Mouse (Mus musculus) embryonic facial prominence, embryonic 12.5 days (tissue): Measurements from ENCODE around the gene Olfr736. TPM values are rescaled to one million over a fixed set of nuclear protein-coding genes. Genes with fewer than 3 reads are reported as not detected.

Experiments
- ATAC-seq: fragments of 200-750 bp; cut with Nextera tagmentation; 2 replicates; pipeline ENCODE4 v1.8.0; 2017; ENCODE audit not compliant: insufficient number of reproducible peaks, insufficient read depth, low FRiP score, low TSS enrichment
- H3K27ac ChIP-seq: fragments of 300-500 bp; sonication (generic); 2 replicates; pipeline ENCODE4 v1.5.1; 2016; ENCODE audit warnings: mild to moderate bottlenecking
- H3K27me3 ChIP-seq: fragments of 300-500 bp; sonication (generic); 2 replicates; pipeline ENCODE4 v1.6.1; 2016; ENCODE audit warnings: mild to moderate bottlenecking, moderate library complexity
- H3K36me3 ChIP-seq: fragments of 300-500 bp; sonication (generic); 2 replicates; pipeline ENCODE4 v1.6.1; 2016; ENCODE audit warnings: mild to moderate bottlenecking
- H3K4me1 ChIP-seq: fragments of 300-500 bp; sonication (generic); 2 replicates; pipeline ENCODE4 v1.6.1; 2016
- H3K4me2 ChIP-seq: fragments of 300-500 bp; sonication (generic); replicated peaks from 2 replicates; pipeline ENCODE4 v1.6.1; 2016; ENCODE audit warnings: mild to moderate bottlenecking, moderate library complexity
- H3K4me3 ChIP-seq: fragments of 300-500 bp; sonication (generic); 2 replicates; pipeline ENCODE4 v1.5.1; 2016; ENCODE audit warnings: mild to moderate bottlenecking
- H3K9ac ChIP-seq: fragments of 300-500 bp; sonication (generic); 2 replicates; pipeline ENCODE4 v1.6.1; 2016; ENCODE audit warnings: mild to moderate bottlenecking, moderate library complexity
- H3K9me3 ChIP-seq: fragments of 300-500 bp; sonication (generic); 2 replicates; pipeline ENCODE4 v1.6.1; 2016; ENCODE audit warnings: mild to moderate bottlenecking, moderate library complexity
- WGBS: fragments of 180-500 bp; shearing (Covaris S2); methylation state at CpG from one replicate; pipeline ENCODE4 v1.1.7; 2016; 5-methylcytosine and 5-hydroxymethylcytosine counted together
- polyA plus RNA-seq: library from polyadenylated mRNA; unstranded; fragments of >200 nt; fragmentation: Nextera tagmentation; extraction: Ambion mirVana; gene quantifications from 2 replicates; pipeline ENCODE4 v1.2.1, GENCODE M21; 2016

The Olfr736 gene
- polyA plus RNA-seq: 0.12 TPM in 1 of 2 replicates, not detected in the other

DNA sequence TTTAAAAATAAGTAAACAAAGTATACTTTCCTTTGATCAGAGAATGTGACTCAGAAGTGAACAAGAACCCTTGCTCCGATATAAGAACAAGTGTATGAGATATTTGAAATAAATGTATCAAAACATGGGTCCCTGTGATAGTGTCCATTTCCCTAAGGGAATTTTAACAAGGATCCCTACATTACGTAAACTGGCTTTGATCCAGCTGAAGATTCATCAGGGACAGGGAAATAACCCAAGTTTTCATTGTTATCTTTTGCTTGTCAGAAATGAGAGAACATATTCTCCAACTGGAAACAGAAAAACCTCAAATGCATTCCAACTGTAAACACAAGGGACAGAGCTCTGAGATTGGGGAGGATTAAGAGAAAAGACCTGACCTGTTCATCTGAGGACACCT, at the start of gene Olfr736:
Olfr736 (plus strand) TSS at position 301 of the 400 bp plus-strand sequence.
- Histone ChIP-seq H3K27me3 (no peaks in the 10 kb centered on the region), H3K4me2 (no peak within 1 kb of the TSS), H3K4me1 (no peaks in the 10 kb centered on the region), H3K9me3 (no peaks in the 10 kb centered on the region), H3K36me3 (no peaks in the 10 kb centered on the region), H3K4me3 (no peak within 1 kb of the TSS), H3K9ac (no peak within 1 kb of the TSS), H3K27ac (no peak within 1 kb of the TSS)
- 90% methylated on average over 2 of the region's 2 CpGs for WGBS
- no peak for ATAC-seq

DNA sequence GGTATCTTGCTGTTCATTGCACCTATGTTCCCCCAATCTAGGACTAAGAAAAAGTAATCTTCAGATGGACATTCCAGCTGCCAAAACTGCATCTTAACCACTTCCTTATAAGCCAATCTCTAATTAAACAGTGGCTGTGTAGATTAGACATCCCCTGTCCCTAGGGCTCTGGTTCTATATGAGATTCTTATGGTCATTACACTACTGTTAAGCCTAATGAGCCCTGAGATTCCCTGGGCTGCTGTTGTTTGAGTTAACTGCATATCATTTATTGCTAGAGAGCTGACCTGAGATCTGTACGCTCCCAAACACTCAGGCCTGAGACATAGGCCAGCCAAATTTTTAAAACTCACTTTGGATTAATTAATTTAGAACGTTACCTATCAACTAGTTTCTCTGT, 32.2 kb upstream of the Olfr736 start, which contains the start of gene Olfr735:
Olfr735 (minus strand) TSS at position 77 of the 400 bp plus-strand sequence.
- no peak within 1 kb of the TSS for H3K9ac ChIP-seq
- no peak within 1 kb of the TSS for H3K4me3 ChIP-seq
- no peaks in the 10 kb centered on the region for H3K9me3 ChIP-seq
- no peak within 1 kb of the TSS for H3K27ac ChIP-seq
- 91% methylated on average over 2 of the region's 2 CpGs for WGBS
- no peak within 1 kb of the TSS for H3K4me2 ChIP-seq
- no peaks in the 10 kb centered on the region for H3K4me1 ChIP-seq
- no peaks in the 10 kb centered on the region for H3K36me3 ChIP-seq
- ATAC-seq: no peak
- H3K27me3 ChIP-seq: no peaks in the 10 kb centered on the region

DNA sequence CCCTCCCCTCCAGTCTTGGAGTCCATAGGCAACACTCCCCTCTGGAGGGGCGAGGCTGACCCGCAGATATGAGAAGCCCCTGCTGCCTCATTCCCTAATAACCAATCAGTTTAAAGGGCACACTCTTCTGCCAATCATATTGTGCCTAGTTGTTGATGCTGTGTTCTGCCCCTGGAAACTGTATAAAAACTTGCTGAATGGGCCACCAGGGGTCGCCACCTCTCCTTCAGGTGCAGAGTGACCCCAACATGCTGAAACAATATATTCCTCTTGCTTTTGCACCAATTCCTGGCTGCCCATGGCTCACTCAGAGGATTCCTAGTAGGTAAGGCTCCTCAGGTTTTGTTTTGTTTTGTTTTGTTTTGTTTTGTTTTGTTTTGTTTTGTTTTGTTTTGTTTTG, 28.5 kb upstream of the Olfr736 start:
- no peak overlapping the region for H3K9ac ChIP-seq
- no peaks in the 10 kb centered on the region for H3K36me3 ChIP-seq
- H3K27me3 ChIP-seq: no peaks in the 10 kb centered on the region
- no peaks in the 10 kb centered on the region for H3K9me3 ChIP-seq
- H3K4me3 ChIP-seq: no peak overlapping the region
- no peak for ATAC-seq
- no peaks in the 10 kb centered on the region for H3K4me1 ChIP-seq
- WGBS: 41% methylated on average over 3 of the region's 3 CpGs
- H3K27ac ChIP-seq: no peak overlapping the region
- H3K4me2 ChIP-seq: no peak overlapping the region

DNA sequence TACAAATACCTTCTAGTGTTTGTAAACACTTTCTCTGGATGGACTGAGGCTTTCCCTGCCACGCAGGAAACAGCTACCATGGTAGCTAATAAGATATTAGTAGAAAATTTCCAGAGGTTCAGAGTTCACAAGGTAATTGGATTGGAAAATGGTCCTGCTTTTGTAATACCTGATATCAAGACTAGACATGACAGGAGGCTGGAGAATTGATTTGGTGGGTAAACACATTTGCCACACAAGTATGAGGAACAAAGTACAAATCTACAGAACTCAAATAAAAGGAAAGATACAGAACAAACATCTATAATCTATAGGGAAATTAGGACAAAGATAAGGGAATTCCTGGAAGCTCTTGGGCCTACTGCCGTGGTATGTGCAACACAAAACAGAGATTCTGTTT, 24.2 kb upstream of the Olfr736 start:
- ATAC-seq: no peak
- Histone ChIP-seq H3K27me3 (no peaks in the 10 kb centered on the region), H3K9me3 (no peaks in the 10 kb centered on the region), H3K36me3 (no peaks in the 10 kb centered on the region), H3K4me1 (no peaks in the 10 kb centered on the region), H3K27ac (no peak overlapping the region), H3K4me2 (no peak overlapping the region), H3K4me3 (no peak overlapping the region), H3K9ac (no peak overlapping the region)
- WGBS: 76% methylated on average over 2 of the region's 2 CpGs

DNA sequence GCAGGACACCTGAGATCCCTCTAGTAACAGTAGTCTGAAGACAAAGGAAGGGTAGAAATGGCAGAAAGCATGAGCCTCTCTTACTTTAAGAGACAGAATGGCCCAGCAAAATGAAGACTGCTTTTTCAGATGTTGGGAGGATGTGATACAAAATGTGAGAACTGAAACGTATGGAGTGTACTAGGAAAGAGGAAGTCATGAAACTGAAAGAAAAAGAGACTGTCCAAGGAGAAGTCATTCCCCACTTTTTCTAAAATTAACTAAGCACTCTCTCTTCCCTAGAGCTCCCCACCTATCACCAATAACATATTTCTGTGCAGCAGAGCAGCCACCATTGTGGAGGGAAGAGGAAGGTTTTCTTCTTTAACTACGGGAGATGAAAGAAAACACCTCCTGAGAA, 23.4 kb upstream of the Olfr736 start, which contains the start of gene Tlr11:
Tlr11 (plus strand) TSS at position 322 of the 400 bp plus-strand sequence.
- H3K36me3 ChIP-seq: no peaks in the 10 kb centered on the region
- no peak within 1 kb of the TSS for H3K4me2 ChIP-seq
- no peak within 1 kb of the TSS for H3K27ac ChIP-seq
- no peak within 1 kb of the TSS for H3K9ac ChIP-seq
- no peaks in the 10 kb centered on the region for H3K27me3 ChIP-seq
- ATAC-seq: no peak
- no peaks in the 10 kb centered on the region for H3K4me1 ChIP-seq
- no peaks in the 10 kb centered on the region for H3K9me3 ChIP-seq
- no peak within 1 kb of the TSS for H3K4me3 ChIP-seq
- WGBS: 79% methylated on average over 2 of the region's 2 CpGs

DNA sequence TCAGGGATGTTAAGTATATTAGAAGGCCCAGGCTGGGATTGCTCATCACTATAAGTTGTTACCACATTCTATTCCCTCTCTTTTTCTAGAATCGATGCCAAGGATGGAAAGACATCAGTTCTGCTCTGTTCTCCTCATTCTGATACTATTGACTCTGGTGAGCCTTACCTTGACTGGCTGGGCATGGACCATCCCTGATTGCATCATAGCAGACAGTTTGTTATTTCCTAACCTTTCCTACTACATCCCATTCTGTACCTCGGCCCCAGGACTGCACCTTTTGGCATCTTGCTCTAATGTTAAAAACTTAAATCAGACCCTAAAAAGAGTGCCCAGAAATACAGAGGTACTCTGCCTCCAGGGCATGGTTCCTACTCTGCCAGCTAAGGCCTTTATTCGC, 20.5 kb upstream of the Olfr736 start:
- no peak overlapping the region for H3K4me3 ChIP-seq
- no peaks in the 10 kb centered on the region for H3K9me3 ChIP-seq
- ATAC-seq: no peak
- WGBS: 78% methylated on average over 3 of the region's 3 CpGs
- H3K4me1 ChIP-seq: no peaks in the 10 kb centered on the region
- no peak overlapping the region for H3K4me2 ChIP-seq
- no peaks in the 10 kb centered on the region for H3K27me3 ChIP-seq
- H3K36me3 ChIP-seq: no peaks in the 10 kb centered on the region
- H3K27ac ChIP-seq: no peak overlapping the region
- H3K9ac ChIP-seq: no peak overlapping the region

DNA sequence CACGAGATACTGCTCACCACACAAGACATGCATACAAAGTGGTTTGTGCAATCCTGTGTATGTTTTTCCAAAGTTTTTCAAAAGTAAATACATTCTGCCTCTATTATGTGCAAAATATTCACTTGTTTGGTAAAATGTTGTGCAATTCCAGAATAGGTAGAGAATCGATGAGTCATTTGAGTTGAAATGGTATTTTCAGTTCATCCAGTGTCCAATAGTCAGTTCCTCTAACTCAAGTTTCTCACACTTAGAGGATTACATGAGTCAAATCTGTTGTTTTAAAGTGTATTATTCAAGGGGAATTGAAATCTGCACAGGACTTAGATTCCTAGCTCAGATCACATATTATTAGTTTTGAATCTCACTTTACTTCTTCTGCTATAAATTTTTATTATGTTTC, 17.4 kb upstream of the Olfr736 start:
- Histone ChIP-seq H3K27ac (no peak overlapping the region), H3K4me2 (no peak overlapping the region), H3K4me1 (no peaks in the 10 kb centered on the region), H3K9ac (no peak overlapping the region), H3K27me3 (no peaks in the 10 kb centered on the region), H3K4me3 (no peak overlapping the region), H3K36me3 (no peaks in the 10 kb centered on the region), H3K9me3 (no peaks in the 10 kb centered on the region)
- 77% methylated on average over 2 of the region's 2 CpGs for WGBS
- ATAC-seq: no peak

DNA sequence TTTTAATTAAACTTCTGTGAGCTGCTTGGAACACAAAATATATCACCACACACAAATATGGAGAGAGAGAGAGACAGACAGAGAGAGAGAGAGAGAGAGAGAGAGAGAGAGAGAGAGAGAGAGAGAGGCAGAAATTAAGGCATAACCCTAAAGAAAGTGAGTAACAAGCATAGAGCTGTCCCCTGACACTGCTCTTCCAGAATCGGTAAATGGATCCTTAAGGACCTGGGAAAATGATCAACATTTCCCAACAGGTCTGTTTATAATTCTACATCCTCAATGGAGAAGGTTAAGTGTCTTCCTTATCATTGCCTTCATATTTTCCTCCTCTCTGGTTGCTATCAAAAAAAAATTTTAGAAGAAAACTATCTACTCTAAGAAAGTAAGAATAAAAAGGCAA, 26.3 kb downstream of the Olfr736 start, which contains the start of gene Olfr738:
Olfr738 (plus strand) TSS at position 301 of the 400 bp plus-strand sequence.
- H3K9ac ChIP-seq: no peak within 1 kb of the TSS
- no peaks in the 10 kb centered on the region for H3K36me3 ChIP-seq
- H3K4me3 ChIP-seq: no peak within 1 kb of the TSS
- no peak within 1 kb of the TSS for H3K27ac ChIP-seq
- no peaks in the 10 kb centered on the region for H3K4me1 ChIP-seq
- WGBS: 67% methylated on average over 1 of the region's 1 CpGs
- no peak for ATAC-seq
- H3K9me3 ChIP-seq: no peaks in the 10 kb centered on the region
- H3K27me3 ChIP-seq: no peaks in the 10 kb centered on the region
- no peak within 1 kb of the TSS for H3K4me2 ChIP-seq

DNA sequence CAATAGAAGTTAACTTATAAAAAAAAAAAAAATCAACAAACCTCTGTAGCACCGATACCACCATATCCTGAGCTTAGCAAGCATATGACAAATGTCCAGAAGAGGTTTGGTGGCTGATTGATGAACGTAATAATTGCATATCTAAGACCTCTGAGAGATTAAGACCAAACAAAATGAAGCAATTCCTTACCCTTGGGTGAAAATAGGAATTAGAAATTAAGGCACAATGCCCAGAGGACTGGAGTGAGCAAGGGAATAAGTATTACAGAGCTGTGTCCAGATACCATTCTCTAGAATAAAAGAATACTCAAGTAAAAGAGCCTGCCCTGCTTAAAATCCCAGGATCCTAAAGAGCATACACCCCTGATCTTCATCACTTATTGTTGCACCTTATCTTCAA, 37.4 kb downstream of the Olfr736 start, which contains the start of gene Olfr739:
Olfr739 (plus strand) TSS at position 301 of the 400 bp plus-strand sequence.
- Histone ChIP-seq H3K36me3 (no peaks in the 10 kb centered on the region), H3K4me2 (no peak within 1 kb of the TSS), H3K4me1 (no peaks in the 10 kb centered on the region), H3K9ac (no peak within 1 kb of the TSS), H3K4me3 (no peak within 1 kb of the TSS), H3K27me3 (no peaks in the 10 kb centered on the region), H3K27ac (no peak within 1 kb of the TSS), H3K9me3 (no peaks in the 10 kb centered on the region)
- no peak for ATAC-seq
- 65% methylated on average over 2 of the region's 2 CpGs for WGBS

Other genes starting within 250 kb of the Olfr736 start
- not detected in 2 replicates for gene Olfr728, start 238.5 kb upstream of the Olfr736 start, polyA plus RNA-seq
- not detected in 2 replicates for gene Olfr729, start 228.3 kb upstream of the Olfr736 start, polyA plus RNA-seq
- not detected in 2 replicates for gene Olfr730, start 193.0 kb upstream of the Olfr736 start, polyA plus RNA-seq
- gene Olfr731, start 139.3 kb upstream of the Olfr736 start, polyA plus RNA-seq: not detected in 2 replicates
- not detected in 2 replicates for gene Olfr732, start 97.0 kb upstream of the Olfr736 start, polyA plus RNA-seq
- not detected in 2 replicates for gene Olfr733, start 79.6 kb upstream of the Olfr736 start, polyA plus RNA-seq
- gene Olfr734, start 54.4 kb upstream of the Olfr736 start, polyA plus RNA-seq: not detected in 2 replicates
- gene Olfr735, start 32.3 kb upstream of the Olfr736 start, polyA plus RNA-seq: not detected in 2 replicates
- gene Tlr11, start 23.2 kb upstream of the Olfr736 start, polyA plus RNA-seq: not detected in 2 replicates
- not detected in 2 replicates for gene Olfr738, start 26.4 kb downstream of the Olfr736 start, polyA plus RNA-seq
- not detected in 2 replicates for gene Olfr739, start 37.5 kb downstream of the Olfr736 start, polyA plus RNA-seq
- gene Olfr740, start 64.4 kb downstream of the Olfr736 start, polyA plus RNA-seq: not detected in 2 replicates
- gene Olfr741, start 91.6 kb downstream of the Olfr736 start, polyA plus RNA-seq: not detected in 2 replicates
- not detected in 2 replicates for gene Olfr742, start 122.4 kb downstream of the Olfr736 start, polyA plus RNA-seq
- not detected in 2 replicates for gene Olfr743, start 140.7 kb downstream of the Olfr736 start, polyA plus RNA-seq
- not detected in 2 replicates for gene Olfr744, start 233.7 kb downstream of the Olfr736 start, polyA plus RNA-seq